ENCODE assay signal across 9 mouse cellular contexts in genomic region chr6:121611796-121612195, GRCm38 (mm10). TPM values are rescaled to one million over a fixed set of nuclear protein-coding genes. Genes with fewer than 3 reads are reported as not detected.
DNase-seq lines count a peak whose midpoint lies in the region; ATAC-seq and TF ChIP-seq lines count a peak whose summit lies in the region.
"Had no signal": no experiment of that assay in that cellular context is flagged by ENCODE, and none has a peak within 500 bp of the region (broad histone marks: within the 10 kb centered on the region; RNA-seq: fewer than 3 reads in every experiment).

No protein-coding gene starts in this region.

- H3K9ac ChIP-seq in liver, embryonic 12.5 days, result no peak overlapping the region
- H3K9ac ChIP-seq: neural tube, embryonic 12.5 days had no signal

- no peak overlapping the region for H3K27ac ChIP-seq in gastrocnemius, adult 2 months
- no peak overlapping the region for H3K27ac ChIP-seq in liver, embryonic 12.5 days
- H3K27ac ChIP-seq: neural tube, embryonic 12.5 days had no signal

- 17% methylated on average over 3 of the region's 3 CpGs for WGBS in liver, embryonic 12.5 days (ENCODE audit: insufficient replicate concordance)

- no peak for ATAC-seq in liver, embryonic 12.5 days
- ATAC-seq in megakaryocyte-erythroid progenitor cell, adult 5-6 weeks (replicated peaks; ENCODE audit: low FRiP score, low TSS enrichment, poor library complexity, severe bottlenecking), result no peak

- H3K4me3 ChIP-seq in gastrocnemius, adult 2 months, result no peak overlapping the region
- no peak overlapping the region for H3K4me3 ChIP-seq in liver, embryonic 12.5 days
- H3K4me3 ChIP-seq: neural tube, embryonic 12.5 days had no signal

- no peaks in the 10 kb centered on the region for H3K4me1 ChIP-seq in liver, embryonic 12.5 days
- H3K4me1 ChIP-seq: neural tube, embryonic 12.5 days had no signal

- H3K36me3 ChIP-seq in liver, embryonic 12.5 days, result no peaks in the 10 kb centered on the region
- H3K36me3 ChIP-seq: neural tube, embryonic 12.5 days had no signal

- H3K27me3 ChIP-seq in liver, embryonic 12.5 days (replicated peaks), result no peaks in the 10 kb centered on the region
- H3K27me3 ChIP-seq: neural tube, embryonic 12.5 days had no signal

- no peaks in the 10 kb centered on the region for H3K9me3 ChIP-seq in liver, embryonic 12.5 days (replicated peaks)
- H3K9me3 ChIP-seq: neural tube, embryonic 12.5 days had no signal

- no peak for DNase-seq in gastrocnemius, adult 2 months
- DNase-seq in gastrocnemius, postnatal 14 days, result no peak
- peak; percentile 11 for DNase-seq in liver
- DNase-seq in NIH3T3 (ENCODE audit: low read depth), result peak; percentile 40
- DNase-seq in heart, postnatal 4 days, result peak; percentile 45
- DNase-seq in urinary bladder, adult 2 months (ENCODE audit: low spot score), result no peak

- intact Hi-C loops in gastrocnemius, adult 2 months (cut with DNase I), result loop anchor here (5.0 kb wide), 1 partner anchor 49 kb away; no protein-coding TSS in a partner anchor
- intact Hi-C loops in gastrocnemius, postnatal 14 days (cut with DNase I; ENCODE audit: low total_unique reads), result no loop called here

- H3K4me2 ChIP-seq in liver, embryonic 12.5 days, result no peak overlapping the region
- H3K4me2 ChIP-seq: neural tube, embryonic 12.5 days had no signal

- TF ChIP-seq CTCF in gastrocnemius, adult 2 months (IDR thresholded peaks at IDR 0.05), result peak; percentile 54

RNA-seq across cellular contexts. Expression of gene A2m, which starts 23.4 kb away (rescaled TPM):
- total RNA-seq in gastrocnemius, adult 2 months (2021), result not detected
- under 1 TPM in 1 of 2 experiments, not detected in 1; 0.08 TPM for total RNA-seq in gastrocnemius, postnatal 14 days (2021)
- 7.5 and 7.9 TPM in 2 replicates for polyA plus RNA-seq in liver, embryonic 12.5 days (2016; fragmentation: Nextera tagmentation; extraction: Ambion mirVana)
- 1 to 10 TPM; 5.3 to 6.7 TPM for total RNA-seq in heart, postnatal 4 days (2021)
- total RNA-seq in megakaryocyte-erythroid progenitor cell, adult 5-6 weeks (2014; fragmentation: Nextera tagmentation), result not detected in 2 replicates
- total RNA-seq in megakaryocyte-erythroid progenitor cell, adult 5-6 weeks (2017), result not detected in 2 replicates
- polyA plus RNA-seq in urinary bladder, adult 2 months (2012; rRNA removed), result 0.01 and 0.04 TPM in 2 replicates

Comparison
In these comparisons a context has a peak if more than half of its experiments do, and no peak if none do; other contexts are left out.
1. DNase-seq: peak in liver (single experiment), NIH3T3 (single experiment) and heart, postnatal 4 days (single experiment); none in gastrocnemius, adult 2 months (single experiment), gastrocnemius, postnatal 14 days (single experiment) and urinary bladder, adult 2 months (single experiment).
2. RNA of gene A2m, which starts 23.4 kb away (total RNA-seq): 5.3 to 6.7 TPM in heart, postnatal 4 days; 0.08 TPM in gastrocnemius, postnatal 14 days, not detected in gastrocnemius, adult 2 months and not detected in megakaryocyte-erythroid progenitor cell, adult 5-6 weeks; every median in the first group is over 4 times any median in the second.